Mouse (Mus musculus) heart, embryonic 16.5 days (tissue): ENCODE results near the gene Cyp1b1. TPM values are rescaled to one million over a fixed set of nuclear protein-coding genes. Genes with fewer than 3 reads are reported as not detected.

Experiments used
- ATAC-seq: fragments of 200-750 bp; cut with Nextera tagmentation; replicated peaks from 2 replicates; pipeline ENCODE4 v1.8.0; 2017; ENCODE audit warnings: moderate number of reproducible peaks; ENCODE audit not compliant: insufficient read depth, low FRiP score; ENCODE audit errors: extremely low read depth
- H3K27ac ChIP-seq: fragments of 300-500 bp; sonication (generic); 2 replicates; pipeline ENCODE4 v1.5.1; 2014; ENCODE audit warnings: mild to moderate bottlenecking, low read length, control low read depth, moderate library complexity
- H3K27me3 ChIP-seq: fragments of 300-500 bp; sonication (generic); 2 replicates; pipeline ENCODE4 v1.6.1; 2014; ENCODE audit warnings: low read length, mixed read lengths; ENCODE audit not compliant: control insufficient read depth, insufficient read depth
- H3K36me3 ChIP-seq: fragments of 300-500 bp; sonication (generic); 2 replicates; pipeline ENCODE4 v1.6.1; 2014; ENCODE audit not compliant: control insufficient read depth, insufficient read depth
- H3K4me1 ChIP-seq: fragments of 300-500 bp; sonication (generic); 2 replicates; pipeline ENCODE4 v1.6.1; 2014; ENCODE audit warnings: low read length, mixed read lengths; ENCODE audit not compliant: control insufficient read depth, insufficient read depth
- H3K4me2 ChIP-seq: fragments of 300-500 bp; sonication (generic); 2 replicates; pipeline ENCODE4 v1.6.1; 2014; ENCODE audit warnings: low read depth, mild to moderate bottlenecking, control low read depth, low read length
- H3K4me3 ChIP-seq: fragments of 300-500 bp; sonication (generic); 2 replicates; pipeline ENCODE4 v1.5.1; 2014; ENCODE audit warnings: mild to moderate bottlenecking, control low read depth, low read length
- H3K9ac ChIP-seq: fragments of 300-500 bp; sonication (generic); 2 replicates; pipeline ENCODE4 v1.6.1; 2014; ENCODE audit warnings: low read length, control low read depth
- H3K9me3 ChIP-seq: fragments of 300-500 bp; sonication (generic); replicated peaks from 2 replicates; pipeline ENCODE4 v1.6.1; 2016; ENCODE audit warnings: low read length; ENCODE audit not compliant: control insufficient read depth
- WGBS: fragments of 180-500 bp; shearing (Covaris S2); extraction: QIAGEN DNeasy Blood & Tissue Kit; methylation state at CpG from one replicate; pipeline ENCODE4 v1.1.7; 2014; 5-methylcytosine and 5-hydroxymethylcytosine counted together
- polyA plus RNA-seq: library from polyadenylated mRNA; unstranded; fragments of >200 nt; fragmentation: Nextera tagmentation; extraction: Ambion mirVana; gene quantifications from 2 replicates; pipeline ENCODE4 v1.2.1, GENCODE M21; 2015

The Cyp1b1 gene
- 2.0 and 2.4 TPM in 2 replicates for polyA plus RNA-seq

DNA sequence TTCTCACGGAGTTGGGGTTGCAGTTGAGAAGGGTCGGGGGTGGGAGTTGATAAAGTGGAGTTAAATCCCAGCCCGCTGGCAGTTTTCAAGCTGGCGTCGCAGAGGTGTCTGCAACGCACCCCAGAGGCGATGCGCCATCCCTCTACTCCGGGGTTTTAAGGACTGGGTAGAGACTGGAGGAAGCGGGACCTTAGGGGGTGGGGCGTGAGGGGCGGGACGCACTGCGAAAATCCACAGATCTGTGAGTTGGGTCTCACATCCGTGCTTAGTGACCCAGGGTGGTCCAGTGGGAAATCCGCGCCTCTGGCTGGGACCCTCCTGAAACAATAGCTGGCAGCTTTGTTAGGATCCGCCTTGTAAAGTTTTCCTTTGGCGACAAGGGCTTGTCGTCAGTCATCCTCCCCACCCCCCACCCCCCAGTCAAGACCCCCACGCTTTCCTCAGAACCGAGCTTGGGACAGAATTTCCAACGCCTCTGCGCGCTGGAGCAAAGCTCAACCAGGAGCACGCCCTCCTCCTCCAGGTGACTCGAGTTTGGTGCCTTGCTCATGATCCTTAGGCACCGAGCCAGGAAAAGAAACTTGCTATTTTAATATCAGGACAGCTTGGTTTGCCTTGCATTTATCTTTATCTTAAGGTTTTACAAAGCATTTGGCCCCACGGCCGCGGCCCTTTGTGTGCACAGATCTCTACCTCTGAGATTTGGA is at the start of gene Cyp1b1:
Gene Cyp1b1, minus strand, starts transcription at position 131 of the 707 bp plus-strand sequence.
- peak within 1 kb of the TSS; percentile 54 for H3K4me3 ChIP-seq
- H3K36me3 ChIP-seq: no peaks in the 10 kb centered on the region
- no peak; the same call in 1 of the 2 replicates for ATAC-seq
- H3K27me3 ChIP-seq: peaks cover 48% of the 10 kb centered on the region
- peaks cover 24% of the 10 kb centered on the region for H3K4me1 ChIP-seq
- peak within 1 kb of the TSS; percentile 92 for H3K4me2 ChIP-seq
- no peaks in the 10 kb centered on the region for H3K9me3 ChIP-seq
- H3K27ac ChIP-seq: no peak within 1 kb of the TSS
- WGBS: under 1% methylated on average over 31 of the region's 31 CpGs
- H3K9ac ChIP-seq: peak within 1 kb of the TSS; percentile 63

DNA sequence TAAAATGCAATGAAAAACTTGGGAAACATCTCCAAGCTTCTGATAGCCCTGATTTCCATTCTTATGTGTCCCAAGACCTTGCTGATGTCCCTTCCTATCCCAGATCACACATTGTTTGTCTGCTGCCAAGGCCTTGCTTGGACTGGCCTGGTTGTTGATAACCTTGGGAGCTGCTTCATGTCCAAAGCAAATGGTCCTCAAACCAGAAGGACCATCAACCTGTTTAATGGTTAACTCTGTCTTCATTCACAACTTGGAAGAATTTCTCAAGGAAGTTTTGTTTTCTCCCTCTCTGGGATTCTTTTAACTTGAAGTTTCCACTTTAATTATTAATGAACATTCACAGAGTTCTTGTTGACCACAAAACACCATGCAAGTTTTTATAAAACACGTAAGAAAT is 47.0 kb upstream of the Cyp1b1 start:
- no peak overlapping the region for H3K9ac ChIP-seq
- H3K4me2 ChIP-seq: no peak overlapping the region
- H3K27me3 ChIP-seq: no peaks in the 10 kb centered on the region
- 81% methylated on average over 1 of the region's 1 CpGs for WGBS
- no peaks in the 10 kb centered on the region for H3K9me3 ChIP-seq
- no peak overlapping the region for H3K27ac ChIP-seq
- ATAC-seq: no peak
- no peak overlapping the region for H3K4me3 ChIP-seq
- H3K36me3 ChIP-seq: no peaks in the 10 kb centered on the region
- no peaks in the 10 kb centered on the region for H3K4me1 ChIP-seq

DNA sequence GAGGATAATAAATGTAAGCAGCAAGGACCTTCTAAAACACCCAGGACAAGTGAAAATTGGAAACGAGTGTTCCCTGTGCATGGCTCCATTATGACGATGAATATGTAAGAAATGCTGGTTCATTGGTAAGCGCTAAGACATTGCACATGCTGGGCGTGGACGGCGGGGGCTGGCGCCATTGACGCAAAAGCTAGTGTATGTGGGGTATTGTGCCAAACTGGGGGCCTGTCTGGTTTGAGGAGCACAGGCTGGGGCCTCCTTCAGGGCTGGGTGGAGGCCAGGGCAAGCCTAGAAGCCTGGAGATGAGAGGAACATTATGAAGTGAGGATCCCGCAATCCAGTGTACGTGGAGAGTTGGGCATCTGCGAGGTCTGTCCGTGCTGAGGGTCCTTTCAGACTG is 39.0 kb upstream of the Cyp1b1 start:
- WGBS: 96% methylated on average over 12 of the region's 12 CpGs

GRCm38 (mm10) chr17:79752836-79753235 is 38.0 kb upstream of the Cyp1b1 start:
- H3K9ac ChIP-seq: no peak overlapping the region
- no peak overlapping the region for H3K4me2 ChIP-seq
- ATAC-seq: no peak
- H3K4me1 ChIP-seq: no peaks in the 10 kb centered on the region
- no peaks in the 10 kb centered on the region for H3K27me3 ChIP-seq
- H3K27ac ChIP-seq: no peak overlapping the region
- H3K36me3 ChIP-seq: no peaks in the 10 kb centered on the region
- H3K9me3 ChIP-seq: 0 out of 2 replicates have a peak, but pooled peaks cover 2% of the 10 kb centered on the region
- H3K4me3 ChIP-seq: no peak overlapping the region

More for the DNA sequence above, 39.0 kb upstream of the Cyp1b1 start:
- H3K27ac ChIP-seq: no peak overlapping the region
- H3K4me2 ChIP-seq: no peak overlapping the region
- H3K4me3 ChIP-seq: no peak overlapping the region
- no peak for ATAC-seq
- no peak overlapping the region for H3K9ac ChIP-seq
- 0 out of 2 replicates have a peak, but pooled peaks cover 2% of the 10 kb centered on the region for H3K9me3 ChIP-seq
- no peaks in the 10 kb centered on the region for H3K4me1 ChIP-seq
- H3K36me3 ChIP-seq: no peaks in the 10 kb centered on the region
- H3K27me3 ChIP-seq: no peaks in the 10 kb centered on the region

DNA sequence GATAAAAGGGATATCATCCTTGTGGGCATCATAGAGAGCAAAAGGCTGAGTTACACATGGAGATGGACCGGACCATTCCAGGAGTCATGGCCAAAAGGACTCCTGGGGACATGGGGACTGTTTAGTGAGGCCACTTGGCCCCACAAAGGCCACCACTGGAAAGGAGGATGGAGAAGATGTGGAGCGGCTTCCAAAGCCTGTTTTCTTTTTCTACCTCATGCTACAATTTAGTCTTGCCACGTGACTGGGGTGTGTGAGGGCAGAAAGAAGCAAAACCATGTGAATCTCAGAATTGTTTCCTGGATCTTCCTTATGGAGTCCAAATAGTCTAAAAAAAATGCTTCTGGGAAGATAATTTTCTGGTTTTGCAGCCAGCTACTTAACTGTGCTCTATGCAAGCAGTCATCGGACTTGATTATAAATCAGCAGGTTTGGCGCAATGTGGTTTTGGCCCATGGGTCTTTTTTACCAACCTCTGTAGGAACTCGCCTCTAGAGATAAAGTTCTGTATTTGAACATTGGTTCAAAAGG is 36.9 kb upstream of the Cyp1b1 start:
- H3K4me2 ChIP-seq: no peak overlapping the region
- no peak for ATAC-seq
- H3K27me3 ChIP-seq: no peaks in the 10 kb centered on the region
- H3K9ac ChIP-seq: no peak overlapping the region
- no peaks in the 10 kb centered on the region for H3K4me1 ChIP-seq
- H3K4me3 ChIP-seq: no peak overlapping the region
- H3K9me3 ChIP-seq: peaks cover 4% of the 10 kb centered on the region; the same call in 1 of the 2 replicates
- WGBS: 79% methylated on average over 6 of the region's 6 CpGs
- H3K36me3 ChIP-seq: no peaks in the 10 kb centered on the region
- no peak overlapping the region for H3K27ac ChIP-seq

DNA sequence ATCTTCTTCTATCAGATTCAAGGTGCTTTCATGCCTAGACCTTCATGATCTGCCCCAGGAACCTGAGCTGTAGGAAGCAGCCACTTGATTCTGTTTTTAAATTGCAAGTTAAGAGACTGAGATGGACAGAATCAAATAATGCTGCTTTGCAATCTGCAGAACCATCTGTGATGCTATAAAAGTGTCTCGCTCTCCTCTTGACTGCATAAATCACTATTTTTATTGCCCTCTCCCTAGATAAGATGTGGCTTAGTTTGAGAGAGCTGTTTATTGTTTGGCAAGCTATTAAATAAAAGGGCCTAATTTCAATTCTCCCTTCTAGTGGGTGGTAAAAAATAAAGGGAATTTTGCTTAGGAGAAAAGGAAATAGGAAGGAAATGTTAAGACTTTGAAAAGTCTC is 34.8 kb upstream of the Cyp1b1 start:
- Histone ChIP-seq H3K4me1 (0 out of 2 replicates have a peak, but pooled peaks cover 4% of the 10 kb centered on the region), H3K4me3 (no peak overlapping the region), H3K9ac (no peak overlapping the region), H3K27ac (no peak overlapping the region), H3K36me3 (no peaks in the 10 kb centered on the region), H3K4me2 (no peak overlapping the region), H3K9me3 (peaks cover 4% of the 10 kb centered on the region; the same call in 1 of the 2 replicates), H3K27me3 (no peaks in the 10 kb centered on the region)
- 88% methylated on average over 1 of the region's 1 CpGs for WGBS
- ATAC-seq: no peak

DNA sequence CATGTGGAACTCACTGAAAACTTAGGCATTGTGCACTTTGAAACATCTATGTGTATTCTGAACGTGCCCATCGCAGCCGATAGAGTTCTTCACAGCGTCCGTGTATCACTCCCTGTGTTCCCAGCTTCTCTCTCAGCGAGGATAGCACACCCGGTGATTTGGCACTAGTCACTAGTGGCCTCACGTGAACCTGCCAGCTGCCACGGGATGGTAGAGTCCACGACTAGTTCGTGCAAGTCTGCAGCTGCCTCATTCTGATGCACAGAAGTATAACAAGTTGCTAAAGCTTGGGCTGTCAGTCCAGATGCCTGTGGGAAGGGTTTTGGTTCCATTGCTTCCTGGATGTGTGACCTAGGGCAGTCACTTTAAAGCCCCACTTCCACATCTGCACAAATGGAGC is 32.1 kb upstream of the Cyp1b1 start:
- 86% methylated on average over 11 of the region's 11 CpGs for WGBS
- ATAC-seq: no peak
- Histone ChIP-seq H3K27ac (no peak overlapping the region), H3K27me3 (no peaks in the 10 kb centered on the region), H3K9ac (no peak overlapping the region), H3K4me2 (no peak overlapping the region), H3K36me3 (no peaks in the 10 kb centered on the region), H3K9me3 (peaks cover 2% of the 10 kb centered on the region; the same call in 1 of the 2 replicates), H3K4me1 (0 out of 2 replicates have a peak, but pooled peaks cover 4% of the 10 kb centered on the region), H3K4me3 (no peak overlapping the region)

GRCm38 (mm10) chr17:79746146-79746591 is 31.3 kb upstream of the Cyp1b1 start:
- WGBS: 26% methylated on average over 3 of the region's 3 CpGs
- no peaks in the 10 kb centered on the region for H3K36me3 ChIP-seq
- no peaks in the 10 kb centered on the region for H3K27me3 ChIP-seq
- 0 out of 2 replicates have a peak, but pooled peaks cover 4% of the 10 kb centered on the region for H3K4me1 ChIP-seq
- H3K27ac ChIP-seq: no peak overlapping the region
- no peak overlapping the region for H3K9ac ChIP-seq
- H3K4me3 ChIP-seq: no peak overlapping the region
- ATAC-seq: no peak
- H3K9me3 ChIP-seq: peaks cover 2% of the 10 kb centered on the region; the same call in 1 of the 2 replicates
- H3K4me2 ChIP-seq: no peak overlapping the region

- Histone ChIP-seq H3K27me3 (no peaks in the 10 kb centered on the region), H3K36me3 (no peaks in the 10 kb centered on the region), H3K27ac (no peak overlapping the region), H3K4me3 (no peak overlapping the region), H3K9ac (no peak overlapping the region), H3K4me1 (0 out of 2 replicates have a peak, but pooled peaks cover 4% of the 10 kb centered on the region), H3K4me2 (no peak overlapping the region), H3K9me3 (peaks cover 2% of the 10 kb centered on the region; the same call in 1 of the 2 replicates)
- no peak for ATAC-seq
- 53% methylated on average over 13 of the region's 13 CpGs for WGBS
These were observed 30.3 kb upstream of the Cyp1b1 start for GRCm38 (mm10) chr17:79745051-79745731.
